Mouse (Mus musculus) liver, postnatal 0 days (tissue): ENCODE measurements at regions not wholly inside any gene's neighbourhood (a gene's known extent, or its start where the extent isn't known, plus 50 kb on each side); places are given as distances from the start of the nearest gene placed in this dataset.

Experiments used
- ATAC-seq: fragments of 200-750 bp; cut with Nextera tagmentation; 2 replicates; pipeline ENCODE4 v1.8.0; 2017; ENCODE audit warnings: mild to moderate bottlenecking, moderate library complexity
- DNase-seq: peaks from one replicate; pipeline ENCODE4 v3.0.0-alpha.2; 2016
- H3K27ac ChIP-seq: fragments of 300-500 bp; sonication (generic); 2 replicates; pipeline ENCODE4 v1.5.1; 2014; ENCODE audit warnings: antibody characterized with exemption, moderate library complexity, mild to moderate bottlenecking, low read depth
- H3K27me3 ChIP-seq: fragments of 300-500 bp; sonication (generic); 2 replicates; pipeline ENCODE4 v1.6.1; 2014; ENCODE audit warnings: low read length, control low read depth, mixed read lengths; ENCODE audit not compliant: insufficient read depth
- H3K36me3 ChIP-seq: fragments of 300-500 bp; sonication (generic); replicated peaks from 2 replicates; pipeline ENCODE4 v1.6.1; 2014; ENCODE audit warnings: mild to moderate bottlenecking, control low read depth, low read length, moderate library complexity, mixed read lengths; ENCODE audit not compliant: insufficient read depth
- H3K4me1 ChIP-seq: fragments of 300-500 bp; sonication (generic); 2 replicates; pipeline ENCODE4 v1.6.1; 2014; ENCODE audit warnings: antibody characterized with exemption, mild to moderate bottlenecking, control low read depth; ENCODE audit not compliant: insufficient read depth
- H3K4me2 ChIP-seq: fragments of 300-500 bp; sonication (generic); 2 replicates; pipeline ENCODE4 v1.6.1; 2014; ENCODE audit warnings: low read depth, mild to moderate bottlenecking, low read length, moderate library complexity, mixed read lengths
- H3K4me3 ChIP-seq: fragments of 300-500 bp; sonication (generic); 2 replicates; pipeline ENCODE4 v1.5.1; 2014; ENCODE audit warnings: low read depth, low read length
- H3K9ac ChIP-seq: fragments of 300-500 bp; sonication (generic); replicated peaks from 2 replicates; pipeline ENCODE4 v1.6.1; 2014; ENCODE audit warnings: mild to moderate bottlenecking, moderate library complexity
- H3K9me3 ChIP-seq: fragments of 300-500 bp; sonication (generic); 2 replicates; pipeline ENCODE4 v1.6.1; 2016; ENCODE audit warnings: mild to moderate bottlenecking, control low read depth, low read length, mixed read lengths
- CTCF ChIP-seq: sonication (generic); IDR thresholded peaks from 2 replicates; pipeline ENCODE4 v1.5.1; 2016; ENCODE audit warnings: antibody characterized with exemption, low read depth
- EP300 ChIP-seq: IDR thresholded peaks from 2 replicates; pipeline ENCODE4 v1.6.1; 2016; ENCODE audit warnings: antibody characterized with exemption, low read depth, mild to moderate bottlenecking
- WGBS: fragments of 180-500 bp; shearing (Covaris S2); extraction: QIAGEN DNeasy Blood & Tissue Kit; methylation state at CpG from one replicate; pipeline ENCODE4 v1.1.7; 2014; ENCODE audit not compliant: insufficient replicate concordance; 5-methylcytosine and 5-hydroxymethylcytosine counted together

GRCm38 (mm10) chr14:89011440-89011839 is 540.2 kb upstream of the Pcdh20 start:
- no peak for TF ChIP-seq EP300
- no peak for TF ChIP-seq CTCF
- Histone ChIP-seq H3K9me3 (no peaks in the 10 kb centered on the region), H3K4me1 (no peaks in the 10 kb centered on the region), H3K9ac (no peak overlapping the region), H3K27ac (no peak overlapping the region), H3K4me3 (no peak overlapping the region), H3K4me2 (no peak overlapping the region), H3K36me3 (no peaks in the 10 kb centered on the region), H3K27me3 (no peaks in the 10 kb centered on the region)
- 81% methylated on average over 2 of the region's 2 CpGs for WGBS
- ATAC-seq (no peak), DNase-seq (no peak)

- TF ChIP-seq CTCF (no peak), EP300 (no peak)
- ATAC-seq, result no peak
- H3K4me2 ChIP-seq, result no peak overlapping the region
- no peak overlapping the region for H3K4me3 ChIP-seq
- no peaks in the 10 kb centered on the region for H3K9me3 ChIP-seq
- no peak overlapping the region for H3K27ac ChIP-seq
- H3K27me3 ChIP-seq, result no peaks in the 10 kb centered on the region
- DNase-seq, result no peak
- H3K36me3 ChIP-seq, result no peaks in the 10 kb centered on the region
- H3K9ac ChIP-seq, result no peak overlapping the region
- H3K4me1 ChIP-seq, result no peaks in the 10 kb centered on the region
- WGBS, result 23% methylated on average over 1 of the region's 1 CpGs
These were observed 538.5 kb upstream of the Pcdh20 start for GRCm38 (mm10) chr14:89009648-89010047.

- Histone ChIP-seq H3K4me2 (no peak overlapping the region), H3K4me1 (no peaks in the 10 kb centered on the region), H3K36me3 (no peaks in the 10 kb centered on the region), H3K9me3 (no peaks in the 10 kb centered on the region), H3K4me3 (no peak overlapping the region), H3K27ac (no peak overlapping the region), H3K27me3 (no peaks in the 10 kb centered on the region), H3K9ac (no peak overlapping the region)
- no peak for TF ChIP-seq EP300
- TF ChIP-seq CTCF, result peak; percentile 52
- ATAC-seq (no peak), DNase-seq (no peak)
- 14% methylated on average over 6 of the region's 6 CpGs for WGBS
These were observed 510.7 kb upstream of the Pcdh20 start for GRCm38 (mm10) chr14:88981895-88982294.

- H3K4me1 ChIP-seq, result no peaks in the 10 kb centered on the region
- no peak overlapping the region for H3K27ac ChIP-seq
- WGBS, result 83% methylated on average over 1 of the region's 1 CpGs
- ATAC-seq (no peak), DNase-seq (no peak)
- no peak for TF ChIP-seq CTCF
- TF ChIP-seq EP300, result no peak
- no peaks in the 10 kb centered on the region for H3K36me3 ChIP-seq
- no peak overlapping the region for H3K4me3 ChIP-seq
- no peak overlapping the region for H3K4me2 ChIP-seq
- H3K27me3 ChIP-seq, result no peaks in the 10 kb centered on the region
- H3K9ac ChIP-seq, result no peak overlapping the region
- no peaks in the 10 kb centered on the region for H3K9me3 ChIP-seq
These were observed 504.8 kb upstream of the Pcdh20 start for GRCm38 (mm10) chr14:88976007-88976406.

- 54% methylated on average over 1 of the region's 1 CpGs for WGBS
- Histone ChIP-seq H3K4me2 (no peak overlapping the region), H3K27ac (no peak overlapping the region), H3K9ac (no peak overlapping the region), H3K36me3 (no peaks in the 10 kb centered on the region), H3K9me3 (no peaks in the 10 kb centered on the region), H3K4me3 (no peak overlapping the region), H3K27me3 (no peaks in the 10 kb centered on the region), H3K4me1 (no peaks in the 10 kb centered on the region)
- ATAC-seq (no peak), DNase-seq (no peak)
- TF ChIP-seq EP300 (no peak), CTCF (no peak)
These were observed 463.4 kb upstream of the Pcdh20 start for GRCm38 (mm10) chr14:88934569-88934968.
